Mouse (Mus musculus): ENCODE data around the gene Ddx23. TPM values are rescaled to one million over a fixed set of nuclear protein-coding genes. Genes with fewer than 3 reads are reported as not detected.

The Ddx23 gene
- polyA plus RNA-seq, 1 experiment from 2014 or later, result 22.0 TPM

GRCm38 (mm10) chr15:98608784-98609250 lies 53.9 kb downstream of the Ddx23 start:
- ATAC-seq (replicated peaks; ENCODE audit: insufficient number of reproducible peaks, low FRiP score, low TSS enrichment, low read depth) (peak; percentile 14; the same call in 1 of the 2 replicates), DNase-seq (ENCODE audit: low spot score) (no peak)
- Histone ChIP-seq H3K4me1 (ENCODE audit: control insufficient read depth, insufficient read depth, low read length) (peaks cover 2% of the 10 kb centered on the region; the same call in 1 of the 2 replicates), H3K27ac (replicated peaks; ENCODE audit: low read depth, low read length) (peak overlapping the region; percentile 71), H3K36me3 (replicated peaks; ENCODE audit: control insufficient read depth, insufficient read depth, low read depth, low read length) (no peaks in the 10 kb centered on the region), H3K4me3 (ENCODE audit: low read depth, low read length) (peak overlapping the region; percentile 87), H3K4me2 (ENCODE audit: low read depth, low read length) (peak overlapping the region; percentile 92), H3K9ac (replicated peaks; ENCODE audit: low read length) (peak overlapping the region; percentile 90), H3K9me3 (replicated peaks; ENCODE audit: control insufficient read depth, low read length) (no peaks in the 10 kb centered on the region), H3K27me3 (ENCODE audit: control insufficient read depth, insufficient read depth, low read length) (no peaks in the 10 kb centered on the region)
- 0% methylated on average over 9 of the region's 26 CpGs for WGBS

- H3K4me2 ChIP-seq (ENCODE audit: low read depth, low read length), result peak overlapping the region; percentile 92
- ATAC-seq (replicated peaks; ENCODE audit: insufficient number of reproducible peaks, low FRiP score, low TSS enrichment, low read depth) (no peak), DNase-seq (ENCODE audit: low spot score) (no peak)
- peak overlapping the region; percentile 71 for H3K27ac ChIP-seq (replicated peaks; ENCODE audit: low read depth, low read length)
- peaks cover 2% of the 10 kb centered on the region; the same call in 1 of the 2 replicates for H3K36me3 ChIP-seq (replicated peaks; ENCODE audit: control insufficient read depth, insufficient read depth, low read depth, low read length)
- 5% methylated on average over 9 of the region's 10 CpGs for WGBS
- H3K4me3 ChIP-seq (ENCODE audit: low read depth, low read length), result peak overlapping the region; percentile 87
- no peaks in the 10 kb centered on the region for H3K9me3 ChIP-seq (replicated peaks; ENCODE audit: control insufficient read depth, low read length)
- H3K27me3 ChIP-seq (ENCODE audit: control insufficient read depth, insufficient read depth, low read length), result no peaks in the 10 kb centered on the region
- peaks cover 2% of the 10 kb centered on the region; the same call in 1 of the 2 replicates for H3K4me1 ChIP-seq (ENCODE audit: control insufficient read depth, insufficient read depth, low read length)
- peak overlapping the region; percentile 90 for H3K9ac ChIP-seq (replicated peaks; ENCODE audit: low read length)
Observed at GRCm38 (mm10) chr15:98608058-98608783, 54.5 kb downstream of the Ddx23 start.

- Histone ChIP-seq H3K27ac (replicated peaks; ENCODE audit: low read depth, low read length) (no peak overlapping the region), H3K4me1 (ENCODE audit: control insufficient read depth, insufficient read depth, low read length) (peaks cover 2% of the 10 kb centered on the region; the same call in 1 of the 2 replicates), H3K36me3 (replicated peaks; ENCODE audit: control insufficient read depth, insufficient read depth, low read depth, low read length) (peaks cover 2% of the 10 kb centered on the region; the same call in 1 of the 2 replicates), H3K4me3 (ENCODE audit: low read depth, low read length) (peak overlapping the region; percentile 87), H3K9ac (replicated peaks; ENCODE audit: low read length) (peak overlapping the region; percentile 9), H3K9me3 (replicated peaks; ENCODE audit: control insufficient read depth, low read length) (no peaks in the 10 kb centered on the region), H3K27me3 (ENCODE audit: control insufficient read depth, insufficient read depth, low read length) (no peaks in the 10 kb centered on the region), H3K4me2 (ENCODE audit: low read depth, low read length) (peak overlapping the region; percentile 92)
- DNase-seq (ENCODE audit: low spot score) (no peak), ATAC-seq (replicated peaks; ENCODE audit: insufficient number of reproducible peaks, low FRiP score, low TSS enrichment, low read depth) (no peak)
- 24% methylated on average over 4 of the region's 4 CpGs for WGBS
Observed at GRCm38 (mm10) chr15:98607557-98607956, 55.1 kb downstream of the Ddx23 start.

- peaks cover 2% of the 10 kb centered on the region; the same call in 1 of the 2 replicates for H3K4me1 ChIP-seq (ENCODE audit: control insufficient read depth, insufficient read depth, low read length)
- WGBS, result 62% methylated on average over 9 of the region's 9 CpGs
Observed at GRCm38 (mm10) chr15:98606739-98607138, 56.0 kb downstream of the Ddx23 start.

GRCm38 (mm10) chr15:98606051-98606536 lies 56.6 kb downstream of the Ddx23 start:
- DNase-seq (ENCODE audit: low spot score) (no peak), ATAC-seq (replicated peaks; ENCODE audit: insufficient number of reproducible peaks, low FRiP score, low TSS enrichment, low read depth) (no peak)
- H3K9ac ChIP-seq (replicated peaks; ENCODE audit: low read length), result no peak overlapping the region
- H3K36me3 ChIP-seq (replicated peaks; ENCODE audit: control insufficient read depth, insufficient read depth, low read depth, low read length), result peaks cover 4% of the 10 kb centered on the region; the same call in 1 of the 2 replicates
- peaks cover 2% of the 10 kb centered on the region; the same call in 1 of the 2 replicates for H3K4me1 ChIP-seq (ENCODE audit: control insufficient read depth, insufficient read depth, low read length)
- H3K27ac ChIP-seq (replicated peaks; ENCODE audit: low read depth, low read length), result no peak overlapping the region
- 93% methylated on average over 12 of the region's 12 CpGs for WGBS
- no peak overlapping the region for H3K4me2 ChIP-seq (ENCODE audit: low read depth, low read length)
- H3K4me3 ChIP-seq (ENCODE audit: low read depth, low read length), result no peak overlapping the region
- no peaks in the 10 kb centered on the region for H3K27me3 ChIP-seq (ENCODE audit: control insufficient read depth, insufficient read depth, low read length)
- H3K9me3 ChIP-seq (replicated peaks; ENCODE audit: control insufficient read depth, low read length), result no peaks in the 10 kb centered on the region

More at GRCm38 (mm10) chr15:98606739-98607138, 56.0 kb downstream of the Ddx23 start:
- Histone ChIP-seq H3K9me3 (replicated peaks; ENCODE audit: control insufficient read depth, low read length) (no peaks in the 10 kb centered on the region), H3K27me3 (ENCODE audit: control insufficient read depth, insufficient read depth, low read length) (no peaks in the 10 kb centered on the region), H3K36me3 (replicated peaks; ENCODE audit: control insufficient read depth, insufficient read depth, low read depth, low read length) (peaks cover 3% of the 10 kb centered on the region; the same call in 1 of the 2 replicates), H3K4me3 (ENCODE audit: low read depth, low read length) (no peak overlapping the region), H3K4me2 (ENCODE audit: low read depth, low read length) (no peak overlapping the region), H3K9ac (replicated peaks; ENCODE audit: low read length) (no peak overlapping the region), H3K27ac (replicated peaks; ENCODE audit: low read depth, low read length) (no peak overlapping the region)
- DNase-seq (ENCODE audit: low spot score), result no peak
- ATAC-seq (replicated peaks; ENCODE audit: insufficient number of reproducible peaks, low FRiP score, low TSS enrichment, low read depth), result no peak

GRCm38 (mm10) chr15:98604041-98604575 lies 58.6 kb downstream of the Ddx23 start:
- ATAC-seq (replicated peaks; ENCODE audit: insufficient number of reproducible peaks, low FRiP score, low TSS enrichment, low read depth) (no peak), DNase-seq (ENCODE audit: low spot score) (no peak)
- no peak overlapping the region for H3K9ac ChIP-seq (replicated peaks; ENCODE audit: low read length)
- 0 out of 2 replicates have a peak, but pooled peaks cover 2% of the 10 kb centered on the region for H3K4me1 ChIP-seq (ENCODE audit: control insufficient read depth, insufficient read depth, low read length)
- no peak overlapping the region for H3K4me2 ChIP-seq (ENCODE audit: low read depth, low read length)
- no peak overlapping the region for H3K4me3 ChIP-seq (ENCODE audit: low read depth, low read length)
- H3K36me3 ChIP-seq (replicated peaks; ENCODE audit: control insufficient read depth, insufficient read depth, low read depth, low read length), result peaks cover 9% of the 10 kb centered on the region
- H3K27ac ChIP-seq (replicated peaks; ENCODE audit: low read depth, low read length), result no peak overlapping the region
- no peaks in the 10 kb centered on the region for H3K27me3 ChIP-seq (ENCODE audit: control insufficient read depth, insufficient read depth, low read length)
- 92% methylated on average over 24 of the region's 24 CpGs for WGBS
- H3K9me3 ChIP-seq (replicated peaks; ENCODE audit: control insufficient read depth, low read length), result no peaks in the 10 kb centered on the region

GRCm38 (mm10) chr15:98602921-98603458 lies 59.7 kb downstream of the Ddx23 start:
- Histone ChIP-seq H3K4me3 (ENCODE audit: low read depth, low read length) (no peak overlapping the region), H3K9ac (replicated peaks; ENCODE audit: low read length) (no peak overlapping the region)
- no peak for ATAC-seq (replicated peaks; ENCODE audit: insufficient number of reproducible peaks, low FRiP score, low TSS enrichment, low read depth)

More at GRCm38 (mm10) chr15:98602921-98603458, 59.7 kb downstream of the Ddx23 start:
- Histone ChIP-seq H3K27me3 (ENCODE audit: control insufficient read depth, insufficient read depth, low read length) (no peaks in the 10 kb centered on the region), H3K4me1 (ENCODE audit: control insufficient read depth, insufficient read depth, low read length) (0 out of 2 replicates have a peak, but pooled peaks cover 2% of the 10 kb centered on the region), H3K9me3 (replicated peaks; ENCODE audit: control insufficient read depth, low read length) (no peaks in the 10 kb centered on the region), H3K4me2 (ENCODE audit: low read depth, low read length) (no peak overlapping the region), H3K36me3 (replicated peaks; ENCODE audit: control insufficient read depth, insufficient read depth, low read depth, low read length) (peaks cover 13% of the 10 kb centered on the region), H3K27ac (replicated peaks; ENCODE audit: low read depth, low read length) (no peak overlapping the region)
- no peak for DNase-seq (ENCODE audit: low spot score)
- WGBS, result 72% methylated on average over 4 of the region's 4 CpGs
